13 mouse cellular contexts compared by ENCODE assay signal in genomic region chr8:61700932-61701681, GRCm38 (mm10).
DNase-seq lines count a peak whose midpoint lies in the region; ATAC-seq and TF ChIP-seq lines count a peak whose summit lies in the region.
"Had no signal": no experiment of that assay in that cellular context is flagged by ENCODE, and none has a peak within 500 bp of the region (broad histone marks: within the 10 kb centered on the region; RNA-seq: fewer than 3 reads in every experiment).

No protein-coding gene starts in this region.

- H3K27ac ChIP-seq in heart, embryonic 12.5 days (ENCODE audit: poor library complexity, severe bottlenecking), result peak overlapping the region; percentile 45
- no peak overlapping the region; the same call in 1 of the 2 replicates for H3K27ac ChIP-seq in kidney, adult 2 months (ENCODE audit: insufficient read depth, low read depth, low read length)
- no peak overlapping the region for H3K27ac ChIP-seq in cerebellum, adult 2 months (ENCODE audit: insufficient read depth, low read length)
- no peak overlapping the region for H3K27ac ChIP-seq in hindbrain, embryonic 14.5 days
- H3K27ac ChIP-seq: liver, embryonic 13.5 days had no signal

- 0 out of 2 replicates have a peak, but pooled peaks have one; percentile 41 for ATAC-seq in heart, embryonic 12.5 days (ENCODE audit: insufficient number of reproducible peaks, low FRiP score)
- no peak for ATAC-seq in hindbrain, embryonic 14.5 days (ENCODE audit: low FRiP score)

- WGBS in heart, embryonic 12.5 days, result 56% methylated on average over 9 of the region's 9 CpGs
- WGBS in kidney, adult 2 months, result 20% methylated on average over 9 of the region's 9 CpGs
- WGBS in cerebellum, adult 2 months, result 89% methylated on average over 9 of the region's 9 CpGs
- 78% methylated on average over 9 of the region's 9 CpGs for WGBS in hindbrain, embryonic 14.5 days

- H3K4me3 ChIP-seq in heart, embryonic 12.5 days, result no peak overlapping the region
- no peak overlapping the region for H3K4me3 ChIP-seq in kidney, adult 2 months (ENCODE audit: insufficient read depth, low read depth, low read length)
- H3K4me3 ChIP-seq in cerebellum, adult 2 months (replicated peaks; ENCODE audit: insufficient read depth, low read depth, low read length), result no peak overlapping the region
- no peak overlapping the region for H3K4me3 ChIP-seq in hindbrain, embryonic 14.5 days (replicated peaks; ENCODE audit: low read length)
- H3K4me3 ChIP-seq: erythroblast, embryonic 14.5 days; liver, embryonic 13.5 days had no signal

- peaks cover 26% of the 10 kb centered on the region for H3K4me1 ChIP-seq in heart, embryonic 12.5 days (replicated peaks)
- no peaks in the 10 kb centered on the region for H3K4me1 ChIP-seq in kidney, adult 2 months (ENCODE audit: control insufficient read depth, insufficient read depth, low read length)
- H3K4me1 ChIP-seq in cerebellum, adult 2 months (ENCODE audit: control insufficient read depth, insufficient read depth, low read length), result no peaks in the 10 kb centered on the region
- no peaks in the 10 kb centered on the region for H3K4me1 ChIP-seq in hindbrain, embryonic 14.5 days (replicated peaks; ENCODE audit: control insufficient read depth, insufficient read depth, low read length)
- H3K4me1 ChIP-seq: liver, embryonic 13.5 days had no signal

- peaks cover 52% of the 10 kb centered on the region for H3K36me3 ChIP-seq in heart, embryonic 12.5 days
- no peaks in the 10 kb centered on the region for H3K36me3 ChIP-seq in kidney, adult 2 months (ENCODE audit: control insufficient read depth, insufficient read depth, low read length)
- H3K36me3 ChIP-seq in hindbrain, embryonic 14.5 days (replicated peaks; ENCODE audit: control insufficient read depth, insufficient read depth), result no peaks in the 10 kb centered on the region
- H3K36me3 ChIP-seq: liver, embryonic 13.5 days had no signal

- H3K9ac ChIP-seq in heart, embryonic 12.5 days, result no peak overlapping the region
- no peak overlapping the region for H3K9ac ChIP-seq in hindbrain, embryonic 14.5 days
- H3K9ac ChIP-seq: liver, embryonic 13.5 days had no signal

- no peak for TF ChIP-seq CTCF in kidney, adult 2 months (conservative IDR thresholded peaks at IDR 0.05; ENCODE audit: insufficient read depth, insufficient read length, low read depth, low read length)
- TF ChIP-seq CTCF in cerebellum, adult 2 months (IDR thresholded peaks at IDR 0.05; ENCODE audit: borderline replicate concordance, insufficient read depth, low read depth, low read length), result no peak

- H3K9me3 ChIP-seq in heart, embryonic 12.5 days (replicated peaks), result 0 out of 2 replicates have a peak, but pooled peaks cover 3% of the 10 kb centered on the region
- H3K9me3 ChIP-seq in hindbrain, embryonic 14.5 days (ENCODE audit: control insufficient read depth, low read length), result no peaks in the 10 kb centered on the region
- H3K9me3 ChIP-seq: liver, embryonic 13.5 days had no signal

- H3K4me2 ChIP-seq in heart, embryonic 12.5 days, result no peak overlapping the region
- H3K4me2 ChIP-seq in hindbrain, embryonic 14.5 days (replicated peaks), result no peak overlapping the region
- H3K4me2 ChIP-seq: liver, embryonic 13.5 days had no signal

- no peaks in the 10 kb centered on the region for H3K27me3 ChIP-seq in heart, embryonic 12.5 days (replicated peaks)
- H3K27me3 ChIP-seq in kidney, adult 2 months (replicated peaks; ENCODE audit: control insufficient read depth, insufficient read depth, low read length), result no peaks in the 10 kb centered on the region
- no peaks in the 10 kb centered on the region for H3K27me3 ChIP-seq in cerebellum, adult 2 months (ENCODE audit: control insufficient read depth, insufficient read depth, low read length)
- no peaks in the 10 kb centered on the region for H3K27me3 ChIP-seq in hindbrain, embryonic 14.5 days (ENCODE audit: control insufficient read depth, insufficient read depth, low read length)
- H3K27me3 ChIP-seq: liver, embryonic 13.5 days had no signal

- DNase-seq in heart, adult 8-10 months (ENCODE audit: low spot score), result no peak
- DNase-seq in embryo, embryonic 11.5 days (ENCODE audit: low read depth, low spot score), result peak; percentile 27
- DNase-seq in kidney, adult 2 months, result peak; percentile 57
- peak; percentile 25 to 49 for DNase-seq in kidney, postnatal 36 days
- no peak for DNase-seq in cerebellum, adult 2 months
- DNase-seq in thymus, postnatal 25 days, result no peak
- no peak for DNase-seq in hindbrain, embryonic 14.5 days (ENCODE audit: low spot score)
- DNase-seq: cerebellum, adult 11 months; gastrocnemius, postnatal 14 days; liver, embryonic 13.5 days; right cerebral cortex, adult 18-20 months had no signal

- no peak for TF ChIP-seq POLR2A in kidney, adult 2 months (IDR thresholded peaks at IDR 0.05; ENCODE audit: low read depth, low read length)
- no peak for TF ChIP-seq POLR2A in cerebellum, adult 2 months (IDR thresholded peaks at IDR 0.05; ENCODE audit: borderline replicate concordance, insufficient read depth, low read length)

Comparison
In these comparisons a context has a peak if more than half of its experiments do, and no peak if none do; other contexts are left out.
1. DNase-seq: peak in embryo, embryonic 11.5 days (single experiment), kidney, adult 2 months (single experiment) and kidney, postnatal 36 days (2 of 2); none in heart, adult 8-10 months (single experiment), cerebellum, adult 2 months (0 of 2), thymus, postnatal 25 days (single experiment) and hindbrain, embryonic 14.5 days (single experiment).